Comparison of ENCODE assay signal across 10 mouse cellular contexts in genomic region chr15:103011928-103012486, GRCm38 (mm10). TPM values are rescaled to one million over a fixed set of nuclear protein-coding genes. Genes with fewer than 3 reads are reported as not detected.
DNase-seq lines count a peak whose midpoint lies in the region; ATAC-seq lines count a peak whose summit lies in the region.
"Had no signal": no experiment of that assay in that cellular context is flagged by ENCODE, and none has a peak within 500 bp of the region (broad histone marks: within the 10 kb centered on the region; RNA-seq: fewer than 3 reads in every experiment).

No protein-coding gene starts in this region.

- 0 out of 2 replicates have a peak overlapping the region, but pooled peaks have one; percentile 0 for H3K9ac ChIP-seq in embryonic facial prominence, embryonic 14.5 days (ENCODE audit: low read depth, low read length)
- H3K9ac ChIP-seq in liver, embryonic 12.5 days = no peak overlapping the region
- H3K9ac ChIP-seq in intestine, embryonic 16.5 days (ENCODE audit: low read depth, low read length) = peak overlapping the region; percentile 68
- peak overlapping the region; percentile 74 for H3K9ac ChIP-seq in stomach, embryonic 16.5 days (ENCODE audit: low read length)
- H3K9ac ChIP-seq in forebrain, embryonic 12.5 days = no peak overlapping the region

- no peaks in the 10 kb centered on the region for H3K36me3 ChIP-seq in embryonic facial prominence, embryonic 14.5 days (ENCODE audit: control insufficient read depth, insufficient read depth, low read length)
- H3K36me3 ChIP-seq in embryonic facial prominence, embryonic 10.5 days (replicated peaks) = no peaks in the 10 kb centered on the region
- H3K36me3 ChIP-seq in liver, embryonic 12.5 days = no peaks in the 10 kb centered on the region
- H3K36me3 ChIP-seq in intestine, embryonic 16.5 days (ENCODE audit: control insufficient read depth, insufficient read depth, low read length) = no peaks in the 10 kb centered on the region
- H3K36me3 ChIP-seq in stomach, embryonic 16.5 days (ENCODE audit: control insufficient read depth, insufficient read depth, low read length) = no peaks in the 10 kb centered on the region
- H3K36me3 ChIP-seq in forebrain, embryonic 12.5 days (replicated peaks) = no peaks in the 10 kb centered on the region

- ATAC-seq in embryonic facial prominence, embryonic 14.5 days (ENCODE audit: low read depth) = no peak
- ATAC-seq in liver, embryonic 12.5 days = no peak
- ATAC-seq in intestine, embryonic 16.5 days = no peak
- 0 out of 2 replicates have a peak, but pooled peaks have one; percentile 13 for ATAC-seq in stomach, embryonic 16.5 days (ENCODE audit: insufficient read depth, low FRiP score)
- ATAC-seq in forebrain, embryonic 12.5 days (ENCODE audit: low FRiP score) = no peak

- H3K4me2 ChIP-seq in embryonic facial prominence, embryonic 14.5 days (ENCODE audit: low read depth, low read length) = peak overlapping the region; percentile 15; the same call in 1 of the 2 replicates
- peak overlapping the region; percentile 17 for H3K4me2 ChIP-seq in liver, embryonic 12.5 days
- H3K4me2 ChIP-seq in intestine, embryonic 16.5 days (ENCODE audit: low read depth, low read length) = peak overlapping the region; percentile 52
- peak overlapping the region; percentile 50 for H3K4me2 ChIP-seq in stomach, embryonic 16.5 days (ENCODE audit: low read depth, low read length)
- no peak overlapping the region for H3K4me2 ChIP-seq in forebrain, embryonic 12.5 days

- peaks cover 100% of the 10 kb centered on the region for H3K27me3 ChIP-seq in embryonic facial prominence, embryonic 14.5 days (replicated peaks; ENCODE audit: control insufficient read depth, insufficient read depth, low read length)
- H3K27me3 ChIP-seq in embryonic facial prominence, embryonic 10.5 days (replicated peaks; ENCODE audit: low read depth, poor library complexity, severe bottlenecking) = peaks cover 100% of the 10 kb centered on the region
- H3K27me3 ChIP-seq in liver, embryonic 12.5 days (replicated peaks) = peaks cover 99% of the 10 kb centered on the region
- peaks cover 83% of the 10 kb centered on the region for H3K27me3 ChIP-seq in intestine, embryonic 16.5 days (replicated peaks; ENCODE audit: control insufficient read depth, insufficient read depth, low read length)
- H3K27me3 ChIP-seq in stomach, embryonic 16.5 days (ENCODE audit: control insufficient read depth, insufficient read depth, low read length) = peaks cover 77% of the 10 kb centered on the region
- H3K27me3 ChIP-seq in forebrain, embryonic 12.5 days = peaks cover 99% of the 10 kb centered on the region

- WGBS in embryonic facial prominence, embryonic 14.5 days = 4% methylated on average over 26 of the region's 26 CpGs
- under 1% methylated on average over 26 of the region's 26 CpGs for WGBS in embryonic facial prominence, embryonic 10.5 days
- WGBS in liver, embryonic 12.5 days (ENCODE audit: insufficient replicate concordance) = 4% methylated on average over 26 of the region's 26 CpGs
- 11% methylated on average over 26 of the region's 26 CpGs for WGBS in intestine, embryonic 16.5 days
- WGBS in stomach, embryonic 16.5 days = 23% methylated on average over 26 of the region's 26 CpGs
- 1% methylated on average over 26 of the region's 26 CpGs for WGBS in forebrain, embryonic 12.5 days

- no peak for DNase-seq in embryonic facial prominence, embryonic 14.5 days (ENCODE audit: low spot score)
- DNase-seq in embryonic facial prominence, embryonic 10.5 days (ENCODE audit: low spot score) = no peak
- no peak for DNase-seq in liver
- no peak for DNase-seq in cerebellum, adult 11-12 months

- H3K9me3 ChIP-seq in embryonic facial prominence, embryonic 14.5 days (ENCODE audit: control insufficient read depth, low read length) = no peaks in the 10 kb centered on the region
- no peaks in the 10 kb centered on the region for H3K9me3 ChIP-seq in embryonic facial prominence, embryonic 10.5 days
- no peaks in the 10 kb centered on the region for H3K9me3 ChIP-seq in liver, embryonic 12.5 days (replicated peaks)
- H3K9me3 ChIP-seq in intestine, embryonic 16.5 days (ENCODE audit: control insufficient read depth, low read length) = no peaks in the 10 kb centered on the region
- no peaks in the 10 kb centered on the region for H3K9me3 ChIP-seq in stomach, embryonic 16.5 days (replicated peaks; ENCODE audit: control insufficient read depth, low read length)
- no peaks in the 10 kb centered on the region for H3K9me3 ChIP-seq in forebrain, embryonic 12.5 days

- no peak overlapping the region for H3K27ac ChIP-seq in embryonic facial prominence, embryonic 14.5 days (replicated peaks; ENCODE audit: low read depth, low read length)
- no peak overlapping the region for H3K27ac ChIP-seq in embryonic facial prominence, embryonic 10.5 days (replicated peaks)
- no peak overlapping the region for H3K27ac ChIP-seq in liver, embryonic 12.5 days
- H3K27ac ChIP-seq in intestine, embryonic 16.5 days (ENCODE audit: low read length) = peak overlapping the region; percentile 47; the same call in 1 of the 2 replicates
- H3K27ac ChIP-seq in stomach, embryonic 16.5 days (ENCODE audit: low read length) = peak overlapping the region; percentile 79
- H3K27ac ChIP-seq in forebrain, embryonic 12.5 days = no peak overlapping the region

- H3K4me3 ChIP-seq in embryonic facial prominence, embryonic 14.5 days (ENCODE audit: low read depth, low read length) = no peak overlapping the region
- H3K4me3 ChIP-seq in embryonic facial prominence, embryonic 10.5 days = no peak overlapping the region
- no peak overlapping the region for H3K4me3 ChIP-seq in liver, embryonic 12.5 days
- peak overlapping the region; percentile 33 for H3K4me3 ChIP-seq in intestine, embryonic 16.5 days (ENCODE audit: low read length)
- H3K4me3 ChIP-seq in stomach, embryonic 16.5 days (replicated peaks; ENCODE audit: low read length) = peak overlapping the region; percentile 41
- no peak overlapping the region for H3K4me3 ChIP-seq in forebrain, embryonic 12.5 days (replicated peaks)
- H3K4me3 ChIP-seq: myocyte had no signal

- H3K4me1 ChIP-seq in embryonic facial prominence, embryonic 14.5 days (ENCODE audit: control insufficient read depth, insufficient read depth, low read length) = no peaks in the 10 kb centered on the region
- peaks cover 4% of the 10 kb centered on the region for H3K4me1 ChIP-seq in embryonic facial prominence, embryonic 10.5 days
- 0 out of 2 replicates have a peak, but pooled peaks cover 4% of the 10 kb centered on the region for H3K4me1 ChIP-seq in liver, embryonic 12.5 days
- H3K4me1 ChIP-seq in intestine, embryonic 16.5 days (ENCODE audit: control insufficient read depth, insufficient read depth, low read length) = peaks cover 27% of the 10 kb centered on the region
- peaks cover 17% of the 10 kb centered on the region; the same call in 1 of the 2 replicates for H3K4me1 ChIP-seq in stomach, embryonic 16.5 days (ENCODE audit: control insufficient read depth, insufficient read depth, low read length)
- H3K4me1 ChIP-seq in forebrain, embryonic 12.5 days = peaks cover 5% of the 10 kb centered on the region

RNA-seq across cellular contexts. Expression of gene Hoxc4, which starts 6.7 kb away (rescaled TPM):
- 2.5 and 4.0 TPM in 2 replicates for polyA plus RNA-seq in embryonic facial prominence, embryonic 14.5 days (2014; fragmentation: Nextera tagmentation; extraction: Ambion mirVana)
- polyA plus RNA-seq in embryonic facial prominence, embryonic 10.5 days (2016; fragmentation: Nextera tagmentation; extraction: Ambion mirVana) = 0.11 and 0.16 TPM in 2 replicates
- polyA plus RNA-seq in liver, embryonic 12.5 days (2016; fragmentation: Nextera tagmentation; extraction: Ambion mirVana) = 1.3 and 1.9 TPM in 2 replicates
- 8.8 and 9.7 TPM in 2 replicates for polyA plus RNA-seq in intestine, embryonic 16.5 days (2015; fragmentation: Nextera tagmentation; extraction: Ambion mirVana)
- 19.0 and 20.0 TPM in 2 replicates for polyA plus RNA-seq in stomach, embryonic 16.5 days (2015; fragmentation: Nextera tagmentation; extraction: Ambion mirVana)
- not detected in 2 replicates for polyA plus RNA-seq in forebrain, embryonic 12.5 days (2016; fragmentation: Nextera tagmentation; extraction: Ambion mirVana)

RNA-seq across cellular contexts. Expression of gene Hoxc6, which starts 13.9 kb away (rescaled TPM):
- polyA plus RNA-seq in embryonic facial prominence, embryonic 14.5 days (2014; fragmentation: Nextera tagmentation; extraction: Ambion mirVana) = 0.25 and 0.93 TPM in 2 replicates
- polyA plus RNA-seq in embryonic facial prominence, embryonic 10.5 days (2016; fragmentation: Nextera tagmentation; extraction: Ambion mirVana) = not detected in 2 replicates
- 0.17 and 0.19 TPM in 2 replicates for polyA plus RNA-seq in liver, embryonic 12.5 days (2016; fragmentation: Nextera tagmentation; extraction: Ambion mirVana)
- polyA plus RNA-seq in intestine, embryonic 16.5 days (2015; fragmentation: Nextera tagmentation; extraction: Ambion mirVana) = 3.2 and 4.0 TPM in 2 replicates
- polyA plus RNA-seq in stomach, embryonic 16.5 days (2015; fragmentation: Nextera tagmentation; extraction: Ambion mirVana) = 3.3 and 3.8 TPM in 2 replicates
- not detected in 2 replicates for polyA plus RNA-seq in forebrain, embryonic 12.5 days (2016; fragmentation: Nextera tagmentation; extraction: Ambion mirVana)

RNA-seq across cellular contexts. Expression of gene Hoxc8, which starts 21.6 kb away (rescaled TPM):
- polyA plus RNA-seq in embryonic facial prominence, embryonic 14.5 days (2014; fragmentation: Nextera tagmentation; extraction: Ambion mirVana) = 0.14 TPM in 1 of 2 replicates, not detected in the other
- not detected in 2 replicates for polyA plus RNA-seq in embryonic facial prominence, embryonic 10.5 days (2016; fragmentation: Nextera tagmentation; extraction: Ambion mirVana)
- polyA plus RNA-seq in liver, embryonic 12.5 days (2016; fragmentation: Nextera tagmentation; extraction: Ambion mirVana) = 0.08 and 0.22 TPM in 2 replicates
- 4.5 and 4.9 TPM in 2 replicates for polyA plus RNA-seq in intestine, embryonic 16.5 days (2015; fragmentation: Nextera tagmentation; extraction: Ambion mirVana)
- polyA plus RNA-seq in stomach, embryonic 16.5 days (2015; fragmentation: Nextera tagmentation; extraction: Ambion mirVana) = 2.0 and 2.5 TPM in 2 replicates
- not detected in 2 replicates for polyA plus RNA-seq in forebrain, embryonic 12.5 days (2016; fragmentation: Nextera tagmentation; extraction: Ambion mirVana)

RNA-seq across cellular contexts. Expression of gene Hoxc9, which starts 35.8 kb away (rescaled TPM):
- polyA plus RNA-seq in embryonic facial prominence, embryonic 14.5 days (2014; fragmentation: Nextera tagmentation; extraction: Ambion mirVana) = not detected in 2 replicates
- polyA plus RNA-seq in embryonic facial prominence, embryonic 10.5 days (2016; fragmentation: Nextera tagmentation; extraction: Ambion mirVana) = not detected in 2 replicates
- 0.07 TPM in 1 of 2 replicates, not detected in the other for polyA plus RNA-seq in liver, embryonic 12.5 days (2016; fragmentation: Nextera tagmentation; extraction: Ambion mirVana)
- polyA plus RNA-seq in intestine, embryonic 16.5 days (2015; fragmentation: Nextera tagmentation; extraction: Ambion mirVana) = 0.49 and 0.76 TPM in 2 replicates
- not detected in 2 replicates for polyA plus RNA-seq in stomach, embryonic 16.5 days (2015; fragmentation: Nextera tagmentation; extraction: Ambion mirVana)
- polyA plus RNA-seq in forebrain, embryonic 12.5 days (2016; fragmentation: Nextera tagmentation; extraction: Ambion mirVana) = not detected in 2 replicates
- polyA plus RNA-seq: lung, embryonic 16.5 days had no signal

RNA-seq across cellular contexts. Expression of gene Hoxc5, which starts 44.8 kb away (rescaled TPM):
- 0.96 and 2.8 TPM in 2 replicates for polyA plus RNA-seq in embryonic facial prominence, embryonic 14.5 days (2014; fragmentation: Nextera tagmentation; extraction: Ambion mirVana)
- 0.07 and 0.18 TPM in 2 replicates for polyA plus RNA-seq in embryonic facial prominence, embryonic 10.5 days (2016; fragmentation: Nextera tagmentation; extraction: Ambion mirVana)
- polyA plus RNA-seq in liver, embryonic 12.5 days (2016; fragmentation: Nextera tagmentation; extraction: Ambion mirVana) = 0.92 and 1.2 TPM in 2 replicates
- polyA plus RNA-seq in intestine, embryonic 16.5 days (2015; fragmentation: Nextera tagmentation; extraction: Ambion mirVana) = 6.8 and 7.2 TPM in 2 replicates
- polyA plus RNA-seq in stomach, embryonic 16.5 days (2015; fragmentation: Nextera tagmentation; extraction: Ambion mirVana) = 17.5 and 19.4 TPM in 2 replicates
- not detected in 2 replicates for polyA plus RNA-seq in forebrain, embryonic 12.5 days (2016; fragmentation: Nextera tagmentation; extraction: Ambion mirVana)

Comparison
In these comparisons a context has a peak if more than half of its experiments do, and no peak if none do; other contexts are left out.
1. H3K27ac ChIP-seq: peak in intestine, embryonic 16.5 days (single experiment) and stomach, embryonic 16.5 days (single experiment); none in embryonic facial prominence, embryonic 14.5 days (single experiment), embryonic facial prominence, embryonic 10.5 days (single experiment), liver, embryonic 12.5 days (single experiment) and forebrain, embryonic 12.5 days (single experiment).
2. H3K4me3 ChIP-seq: peak in intestine, embryonic 16.5 days (single experiment) and stomach, embryonic 16.5 days (single experiment); none in embryonic facial prominence, embryonic 14.5 days (single experiment), embryonic facial prominence, embryonic 10.5 days (single experiment), liver, embryonic 12.5 days (single experiment) and forebrain, embryonic 12.5 days (single experiment).
3. H3K9ac ChIP-seq: peak in embryonic facial prominence, embryonic 14.5 days (single experiment), intestine, embryonic 16.5 days (single experiment) and stomach, embryonic 16.5 days (single experiment); none in liver, embryonic 12.5 days (single experiment) and forebrain, embryonic 12.5 days (single experiment).